Mouse (Mus musculus): Measurements from ENCODE around the gene Aadacl3. TPM values are rescaled to one million over a fixed set of nuclear protein-coding genes. Genes with fewer than 3 reads are reported as not detected.

Aadacl3 gene
- polyA plus RNA-seq (2015; fragmentation: Nextera tagmentation; extraction: Ambion mirVana) = not detected in 2 replicates

GRCm38 (mm10) chr4:144463656-144464055 is at the start of gene Aadacl3:
Aadacl3 (minus strand) TSS chr4:144463756.

GRCm38 (mm10) chr4:144453217-144453616 is 10.3 kb downstream of the Aadacl3 start, which contains the start of gene Gm9944:
Gm9944 (minus strand) TSS chr4:144453317.

DNA sequence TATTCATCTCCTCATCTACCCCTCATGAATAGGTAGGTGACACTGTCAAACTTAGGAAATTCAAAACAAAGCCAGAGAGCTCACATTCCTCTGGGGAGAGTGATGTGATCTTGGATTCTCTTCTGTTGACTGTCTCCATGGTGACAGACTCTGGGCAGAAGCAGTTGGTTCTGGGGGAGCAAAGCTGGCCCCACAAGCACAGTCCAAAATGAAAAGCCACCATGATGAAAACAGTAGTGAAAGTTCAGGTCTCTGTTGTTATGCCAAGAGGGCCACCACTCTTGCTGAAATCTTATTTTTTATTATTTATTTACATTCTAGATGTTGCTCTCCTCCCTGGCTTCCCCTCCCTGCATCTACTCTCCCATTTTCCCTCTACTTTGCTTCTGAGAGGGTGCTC is 24.9 kb downstream of the Aadacl3 start, which contains the start of gene 1700012P22Rik:
1700012P22Rik (minus strand) TSS at position 101 of the 400 bp plus-strand sequence.

DNA sequence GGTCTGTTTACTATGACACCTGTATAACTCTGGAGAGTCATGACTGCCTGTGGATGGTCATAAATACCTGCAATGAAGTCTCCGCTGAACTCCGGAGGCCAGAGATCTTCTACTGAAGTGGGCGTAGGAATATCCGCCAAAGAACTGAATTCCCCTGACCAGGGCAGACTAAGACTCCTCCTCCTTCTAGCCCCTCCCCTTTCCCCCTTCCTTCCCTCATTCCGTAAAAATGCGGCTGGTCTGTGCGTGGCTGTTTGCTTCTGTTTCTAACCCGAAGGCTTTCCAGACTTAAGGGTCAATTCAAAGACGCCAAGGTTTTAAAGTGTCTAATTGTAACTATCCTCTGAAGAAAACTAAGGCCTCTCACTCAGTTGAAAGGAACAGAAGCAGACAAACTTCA is 55.3 kb downstream of the Aadacl3 start, which contains the start of gene Pramef12:
Pramef12 (minus strand) TSS at position 175 of the 400 bp plus-strand sequence.

Other genes with a start within 250 kb of the Aadacl3 start
- gene Pramel5, start 183.3 kb downstream of the Aadacl3 start, polyA plus RNA-seq (2015; fragmentation: Nextera tagmentation; extraction: Ambion mirVana) = not detected in 2 replicates
- gene Gm13128, start 133.5 kb downstream of the Aadacl3 start, polyA plus RNA-seq (2015; fragmentation: Nextera tagmentation; extraction: Ambion mirVana) = not detected in 2 replicates
- gene Gm13119, start 105.8 kb downstream of the Aadacl3 start, polyA plus RNA-seq (2015; fragmentation: Nextera tagmentation; extraction: Ambion mirVana) = not detected in 2 replicates
- not detected in 2 replicates for gene Pramef20, start 85.8 kb downstream of the Aadacl3 start, polyA plus RNA-seq (2015; fragmentation: Nextera tagmentation; extraction: Ambion mirVana)
- gene Pramef12, start 55.3 kb downstream of the Aadacl3 start, polyA plus RNA-seq (2015; fragmentation: Nextera tagmentation; extraction: Ambion mirVana) = not detected in 2 replicates
- not detected in 2 replicates for gene 1700012P22Rik, start 25.0 kb downstream of the Aadacl3 start, polyA plus RNA-seq (2015; fragmentation: Nextera tagmentation; extraction: Ambion mirVana)
- not detected in 2 replicates for gene Gm9944, start 10.4 kb downstream of the Aadacl3 start, polyA plus RNA-seq (2015; fragmentation: Nextera tagmentation; extraction: Ambion mirVana)
- not detected in 2 replicates for gene 9430007A20Rik, start 56.1 kb upstream of the Aadacl3 start, polyA plus RNA-seq (2015; fragmentation: Nextera tagmentation; extraction: Ambion mirVana)
- gene Gm13124, start 101.4 kb upstream of the Aadacl3 start, polyA plus RNA-seq (2015; fragmentation: Nextera tagmentation; extraction: Ambion mirVana) = not detected in 2 replicates
- not detected in 2 replicates for gene Aadacl4, start 150.0 kb upstream of the Aadacl3 start, polyA plus RNA-seq (2015; fragmentation: Nextera tagmentation; extraction: Ambion mirVana)
- not detected in 2 replicates for gene Gm436, start 222.6 kb upstream of the Aadacl3 start, polyA plus RNA-seq (2015; fragmentation: Nextera tagmentation; extraction: Ambion mirVana)

Data from adrenal gland, postnatal 0 days (tissue).